Mouse (Mus musculus): ENCODE data around the gene Aipl1. TPM values are rescaled to one million over a fixed set of nuclear protein-coding genes. Genes with fewer than 3 reads are reported as not detected.
A peak's percentile ranks its signal among the peaks of the same experiment; 100 is the strongest.

The Aipl1 gene
- total RNA-seq, 1 experiment from 2014 or later: 0.84 TPM

GRCm38 (mm10) chr11:72027836-72028235 lies 9.5 kb downstream of the Aipl1 start:
- no peak for ATAC-seq (replicated peaks in 1 of 2; ENCODE audit: insufficient read depth in 1 of 2, low FRiP score in 2 of 2, low TSS enrichment in 1 of 2, low read depth in 1 of 2, poor library complexity in 2 of 2, severe bottlenecking in 2 of 2)

DNA sequence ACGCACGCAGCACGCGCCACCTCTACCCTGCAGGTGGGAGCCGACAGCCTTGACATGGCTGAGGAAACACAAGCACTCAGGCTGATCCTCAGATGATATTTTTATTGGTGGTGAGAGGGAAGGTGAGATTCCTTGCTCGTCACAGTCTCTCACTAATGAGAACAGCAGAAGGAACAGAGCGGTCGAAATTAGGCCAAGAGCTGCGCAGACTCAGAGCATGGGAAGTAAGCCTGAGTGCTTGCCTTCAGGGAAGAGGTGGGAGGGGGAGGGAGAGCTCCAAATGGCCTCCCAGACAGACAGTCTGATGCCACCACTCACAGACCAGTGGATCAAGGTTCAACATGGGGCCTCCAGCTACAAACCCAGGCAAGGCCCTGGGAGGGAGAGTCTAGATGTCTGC lies 10.8 kb downstream of the Aipl1 start:
- ATAC-seq (replicated peaks in 1 of 2; ENCODE audit: insufficient read depth in 1 of 2, low FRiP score in 2 of 2, low TSS enrichment in 1 of 2, low read depth in 1 of 2, poor library complexity in 2 of 2, severe bottlenecking in 2 of 2): no peak

- no peak for ATAC-seq (replicated peaks in 1 of 2; ENCODE audit: insufficient read depth in 1 of 2, low FRiP score in 2 of 2, low TSS enrichment in 1 of 2, low read depth in 1 of 2, poor library complexity in 2 of 2, severe bottlenecking in 2 of 2)
Measured at GRCm38 (mm10) chr11:72025843-72026242, 11.5 kb downstream of the Aipl1 start.

GRCm38 (mm10) chr11:72024193-72024781 lies 13.0 kb downstream of the Aipl1 start:
- ATAC-seq (replicated peaks in 1 of 2; ENCODE audit: insufficient read depth in 1 of 2, low FRiP score in 2 of 2, low TSS enrichment in 1 of 2, low read depth in 1 of 2, poor library complexity in 2 of 2, severe bottlenecking in 2 of 2): peak; percentile 66 to 72; a peak in 3 of 4 replicates

DNA sequence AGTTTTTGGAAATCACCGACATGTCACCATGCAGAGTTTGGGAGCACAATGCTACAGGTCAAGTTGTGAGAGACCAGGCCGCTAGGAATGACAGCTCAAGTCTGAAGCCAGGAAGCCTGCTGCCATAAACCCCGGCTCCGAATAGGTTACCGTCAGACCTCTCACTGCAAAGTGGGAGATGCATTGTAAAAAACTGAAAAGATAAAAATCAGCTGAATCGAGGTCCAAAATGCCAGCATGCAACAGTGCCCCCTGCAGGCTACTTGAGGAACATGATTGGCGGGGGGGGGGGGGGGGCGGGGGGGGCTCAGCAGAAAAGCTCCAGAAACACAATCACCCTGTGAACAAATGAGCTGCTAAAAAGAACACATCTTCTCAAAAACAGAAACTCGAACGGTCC lies 13.7 kb downstream of the Aipl1 start:
- no peak for ATAC-seq (replicated peaks in 1 of 2; ENCODE audit: insufficient read depth in 1 of 2, low FRiP score in 2 of 2, low TSS enrichment in 1 of 2, low read depth in 1 of 2, poor library complexity in 2 of 2, severe bottlenecking in 2 of 2)

DNA sequence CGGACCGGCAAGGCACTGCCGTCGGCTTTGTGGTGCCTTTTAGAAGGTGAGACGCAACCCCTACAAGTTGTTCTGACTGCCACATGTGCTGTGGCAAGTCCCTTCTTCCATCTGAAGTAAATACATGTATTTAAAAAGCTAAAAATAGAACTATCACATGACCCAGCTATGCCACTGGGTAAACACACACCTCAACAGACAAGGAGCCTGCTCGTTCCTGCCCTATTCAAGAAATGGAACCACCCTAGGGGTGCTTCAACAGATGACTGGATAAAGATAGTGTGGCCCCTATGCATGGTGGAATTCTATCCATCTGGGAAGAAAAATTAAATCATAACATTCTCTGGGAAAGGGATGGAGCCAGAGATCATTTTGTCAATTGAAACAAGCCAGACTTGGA lies 14.5 kb downstream of the Aipl1 start:
- no peak for ATAC-seq (replicated peaks in 1 of 2; ENCODE audit: insufficient read depth in 1 of 2, low FRiP score in 2 of 2, low TSS enrichment in 1 of 2, low read depth in 1 of 2, poor library complexity in 2 of 2, severe bottlenecking in 2 of 2)

DNA sequence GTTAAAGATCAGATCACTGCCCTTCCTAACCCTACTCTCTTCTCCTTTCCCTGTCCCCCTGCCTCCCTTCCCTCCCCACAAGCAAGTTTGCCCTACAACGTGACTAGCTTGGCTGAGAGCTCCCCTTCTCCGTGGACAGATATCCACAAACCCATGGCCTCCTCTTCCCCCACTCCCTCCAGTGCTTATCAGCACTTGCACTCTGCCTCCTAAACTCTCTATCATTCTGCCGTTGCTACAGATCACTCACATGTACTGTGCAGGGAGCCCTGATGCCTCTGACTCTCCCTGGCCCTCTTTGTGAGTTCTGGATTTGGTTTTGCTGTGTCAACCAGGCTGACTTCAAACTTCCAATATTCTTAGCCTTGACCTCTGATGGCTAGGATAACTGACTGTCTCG lies 16.3 kb downstream of the Aipl1 start:
- no peak for ATAC-seq (replicated peaks in 1 of 2; ENCODE audit: insufficient read depth in 1 of 2, low FRiP score in 2 of 2, low TSS enrichment in 1 of 2, low read depth in 1 of 2, poor library complexity in 2 of 2, severe bottlenecking in 2 of 2)

DNA sequence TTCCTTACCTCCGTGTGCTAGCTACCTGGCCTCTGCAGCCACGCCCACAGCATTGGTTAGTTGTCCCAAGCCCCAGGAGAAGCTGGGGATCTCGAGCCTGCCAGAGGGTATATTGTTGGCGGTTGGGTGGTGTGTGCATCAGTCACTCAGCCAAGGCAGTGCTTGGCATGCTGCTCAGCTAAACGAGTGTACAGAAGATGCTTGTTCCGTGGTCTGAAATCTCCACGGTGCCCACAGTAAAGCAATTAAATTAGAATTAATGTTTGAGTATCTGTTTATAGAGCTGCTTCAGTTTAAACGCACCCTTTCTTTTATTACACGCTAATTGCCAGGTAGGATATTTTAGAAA lies 20.1 kb downstream of the Aipl1 start:
- no peak for ATAC-seq (replicated peaks in 1 of 2; ENCODE audit: insufficient read depth in 1 of 2, low FRiP score in 2 of 2, low TSS enrichment in 1 of 2, low read depth in 1 of 2, poor library complexity in 2 of 2, severe bottlenecking in 2 of 2)

DNA sequence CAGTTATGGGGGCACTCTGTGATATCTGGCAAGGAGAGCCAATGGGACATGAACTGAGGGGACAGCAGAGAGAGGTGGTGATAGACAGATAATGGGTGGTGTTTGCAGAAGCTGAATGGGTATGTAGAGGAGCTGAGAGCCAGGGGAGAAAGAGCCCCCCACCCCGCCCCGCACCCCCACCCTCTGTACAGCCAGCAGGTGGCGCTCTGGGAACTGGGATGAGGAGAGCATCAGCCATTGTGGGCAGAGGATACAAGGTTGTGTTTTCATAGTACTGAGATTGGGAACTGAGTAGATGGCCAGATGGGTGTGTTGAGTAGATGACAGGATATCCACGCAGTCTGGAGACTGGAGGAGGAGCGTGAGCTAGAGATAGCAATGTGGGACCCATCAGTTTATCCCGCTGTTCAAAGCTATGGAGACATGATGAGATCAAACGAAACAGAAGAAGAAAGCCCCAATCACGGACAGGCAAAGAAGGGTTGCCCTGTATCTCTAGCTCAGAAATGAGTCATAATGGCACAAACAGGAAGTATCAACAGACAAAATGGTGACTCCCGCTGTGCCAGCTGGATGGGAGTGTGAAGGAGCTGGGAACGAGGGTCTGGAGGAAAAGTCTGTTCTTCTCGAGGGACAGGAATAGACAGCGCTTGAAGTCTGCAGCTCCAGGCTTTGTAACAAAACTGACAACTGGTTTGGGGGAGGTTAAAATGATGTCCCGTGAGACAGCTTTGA lies 20.6 kb downstream of the Aipl1 start:
- ATAC-seq (replicated peaks in 1 of 2; ENCODE audit: insufficient read depth in 1 of 2, low FRiP score in 2 of 2, low TSS enrichment in 1 of 2, low read depth in 1 of 2, poor library complexity in 2 of 2, severe bottlenecking in 2 of 2): no peak

DNA sequence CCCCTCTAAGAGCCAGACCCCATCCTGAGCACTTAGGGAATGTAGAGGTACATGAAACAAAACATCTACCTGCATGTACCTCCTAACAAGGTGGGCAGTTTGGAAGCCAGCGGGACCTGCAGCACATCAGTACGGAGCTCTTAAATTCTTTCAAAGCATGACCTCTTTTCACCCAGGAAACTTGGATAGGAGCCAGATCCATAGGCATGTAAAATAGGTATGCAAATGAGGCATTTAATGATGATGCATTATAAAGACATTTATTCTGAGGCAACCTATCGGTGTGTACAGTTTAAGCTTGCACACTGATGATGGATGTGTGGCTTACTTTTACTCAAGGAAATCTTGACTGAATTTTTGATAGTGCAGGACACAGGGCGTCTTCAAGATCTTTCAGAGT lies 22.6 kb downstream of the Aipl1 start:
- ATAC-seq (replicated peaks in 1 of 2; ENCODE audit: insufficient read depth in 1 of 2, low FRiP score in 2 of 2, low TSS enrichment in 1 of 2, low read depth in 1 of 2, poor library complexity in 2 of 2, severe bottlenecking in 2 of 2): no peak

DNA sequence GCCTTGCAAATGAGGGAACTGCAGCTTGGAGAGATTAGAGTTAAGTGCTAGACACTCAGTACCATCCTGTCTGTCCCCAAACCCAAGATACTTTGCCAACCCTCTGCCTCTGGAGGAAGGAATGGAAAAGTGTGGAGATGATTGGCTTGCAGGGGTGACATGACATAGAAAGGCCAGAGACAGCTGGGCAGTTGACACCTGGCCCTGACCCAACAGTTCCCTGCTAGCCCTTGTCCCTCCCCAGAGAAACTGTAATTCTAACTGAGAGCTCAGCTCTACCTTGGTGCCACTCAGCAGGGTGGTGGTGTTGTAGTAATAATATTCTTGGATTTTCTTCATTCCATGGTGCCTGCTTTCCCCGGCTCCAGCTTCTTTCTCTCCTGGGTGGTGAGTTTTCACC lies 25.4 kb downstream of the Aipl1 start:
- no peak for ATAC-seq (replicated peaks in 1 of 2; ENCODE audit: insufficient read depth in 1 of 2, low FRiP score in 2 of 2, low TSS enrichment in 1 of 2, low read depth in 1 of 2, poor library complexity in 2 of 2, severe bottlenecking in 2 of 2)

DNA sequence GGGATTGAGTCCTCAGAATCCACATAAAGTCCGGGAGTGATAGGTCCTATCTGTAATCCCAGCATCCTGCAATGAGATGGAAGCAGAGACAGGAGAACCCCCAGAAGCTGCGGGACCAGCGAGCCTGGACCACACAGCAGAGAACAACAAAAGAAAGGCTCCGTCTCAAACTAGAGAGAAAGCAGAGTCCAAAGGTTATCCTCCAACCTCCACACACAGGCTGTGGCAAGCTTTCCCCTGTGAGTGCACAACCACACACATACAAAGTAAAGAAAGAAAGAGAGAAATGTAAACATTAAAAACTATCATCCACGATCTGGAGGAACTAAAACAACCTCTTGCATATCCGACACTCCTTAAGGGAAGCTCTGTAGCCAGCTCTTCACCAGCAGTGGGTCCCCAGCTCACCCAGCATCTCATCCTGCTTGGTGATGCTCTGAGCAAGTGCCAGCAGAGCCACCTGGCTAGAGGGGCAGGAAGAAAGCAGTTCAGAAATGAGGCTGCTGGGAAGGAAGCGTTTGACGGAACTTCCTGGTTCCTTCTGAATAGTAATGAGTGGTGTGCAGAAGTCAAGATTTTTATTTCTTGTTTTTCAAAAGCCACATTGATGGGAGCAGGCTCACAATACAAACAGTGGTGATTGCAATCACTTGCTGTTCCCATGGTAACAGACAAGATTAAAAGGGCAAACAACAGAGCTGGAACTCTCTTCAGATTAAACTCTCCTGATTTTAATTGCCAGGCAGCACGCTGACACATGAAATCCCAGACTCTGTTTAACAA lies 26.2 kb downstream of the Aipl1 start:
- ATAC-seq (replicated peaks in 1 of 2; ENCODE audit: insufficient read depth in 1 of 2, low FRiP score in 2 of 2, low TSS enrichment in 1 of 2, low read depth in 1 of 2, poor library complexity in 2 of 2, severe bottlenecking in 2 of 2): no peak

DNA sequence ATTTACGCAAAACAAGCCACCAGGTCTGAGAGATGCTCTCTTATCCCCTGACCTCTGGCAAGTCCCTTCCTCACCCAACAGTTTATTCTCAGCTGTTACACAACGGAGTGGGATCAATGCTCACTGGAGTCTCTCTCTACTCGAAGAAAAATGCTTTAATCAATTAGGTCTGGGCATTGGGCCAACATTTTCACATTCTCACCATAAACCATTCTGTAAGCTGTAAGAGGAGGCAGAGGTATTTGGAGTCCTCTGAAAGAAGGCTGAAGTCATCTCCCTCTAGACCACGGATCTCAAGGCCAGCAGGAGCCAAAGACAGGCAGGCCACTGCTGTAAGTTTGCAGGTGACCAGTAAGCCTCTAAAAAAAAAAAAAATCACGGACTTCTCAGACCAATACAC lies 26.9 kb downstream of the Aipl1 start:
- ATAC-seq (replicated peaks in 1 of 2; ENCODE audit: insufficient read depth in 1 of 2, low FRiP score in 2 of 2, low TSS enrichment in 1 of 2, low read depth in 1 of 2, poor library complexity in 2 of 2, severe bottlenecking in 2 of 2): no peak

- ATAC-seq (replicated peaks in 1 of 2; ENCODE audit: insufficient read depth in 1 of 2, low FRiP score in 2 of 2, low TSS enrichment in 1 of 2, low read depth in 1 of 2, poor library complexity in 2 of 2, severe bottlenecking in 2 of 2): no peak
Measured at GRCm38 (mm10) chr11:72005547-72005946, 31.8 kb downstream of the Aipl1 start.

GRCm38 (mm10) chr11:72003171-72003570 lies 34.1 kb downstream of the Aipl1 start:
- ATAC-seq (replicated peaks in 1 of 2; ENCODE audit: insufficient read depth in 1 of 2, low FRiP score in 2 of 2, low TSS enrichment in 1 of 2, low read depth in 1 of 2, poor library complexity in 2 of 2, severe bottlenecking in 2 of 2): no peak

DNA sequence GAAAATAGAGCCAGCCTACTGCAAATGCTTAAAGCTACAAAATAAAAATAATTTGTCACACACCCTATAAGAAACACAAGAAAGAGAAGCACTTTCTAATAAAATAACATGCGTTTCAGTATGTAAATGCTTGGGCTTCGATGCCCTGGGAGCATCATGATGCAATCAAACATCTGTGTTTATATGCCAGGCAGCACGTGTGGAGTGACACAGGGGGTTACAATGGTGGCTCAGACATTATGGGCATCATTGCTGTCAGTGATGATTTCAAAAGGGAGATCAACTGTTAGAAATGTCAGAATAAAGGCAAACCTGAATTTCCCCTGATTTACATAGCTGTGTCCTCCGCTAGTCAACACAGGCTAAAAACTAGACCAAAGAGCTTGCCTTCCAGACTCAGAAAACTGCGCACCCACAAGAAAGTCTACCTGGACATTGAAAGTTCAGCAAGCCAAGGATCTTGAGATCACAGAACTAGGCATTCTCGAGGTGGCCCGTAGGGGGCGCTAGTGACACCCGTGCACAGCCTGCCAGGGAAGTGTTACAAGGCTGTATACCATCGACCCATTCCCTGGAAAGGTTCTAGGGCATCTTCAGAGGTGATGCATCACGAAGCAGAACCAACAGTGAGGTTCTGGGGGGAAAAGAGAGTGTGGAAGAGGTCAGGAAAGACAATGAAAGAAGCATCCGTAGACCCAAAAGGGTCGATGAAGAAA lies 35.0 kb downstream of the Aipl1 start:
- no peak for ATAC-seq (replicated peaks in 1 of 2; ENCODE audit: insufficient read depth in 1 of 2, low FRiP score in 2 of 2, low TSS enrichment in 1 of 2, low read depth in 1 of 2, poor library complexity in 2 of 2, severe bottlenecking in 2 of 2)

GRCm38 (mm10) chr11:72000194-72000593 lies 37.1 kb downstream of the Aipl1 start:
- no peak for ATAC-seq (replicated peaks in 1 of 2; ENCODE audit: insufficient read depth in 1 of 2, low FRiP score in 2 of 2, low TSS enrichment in 1 of 2, low read depth in 1 of 2, poor library complexity in 2 of 2, severe bottlenecking in 2 of 2)

DNA sequence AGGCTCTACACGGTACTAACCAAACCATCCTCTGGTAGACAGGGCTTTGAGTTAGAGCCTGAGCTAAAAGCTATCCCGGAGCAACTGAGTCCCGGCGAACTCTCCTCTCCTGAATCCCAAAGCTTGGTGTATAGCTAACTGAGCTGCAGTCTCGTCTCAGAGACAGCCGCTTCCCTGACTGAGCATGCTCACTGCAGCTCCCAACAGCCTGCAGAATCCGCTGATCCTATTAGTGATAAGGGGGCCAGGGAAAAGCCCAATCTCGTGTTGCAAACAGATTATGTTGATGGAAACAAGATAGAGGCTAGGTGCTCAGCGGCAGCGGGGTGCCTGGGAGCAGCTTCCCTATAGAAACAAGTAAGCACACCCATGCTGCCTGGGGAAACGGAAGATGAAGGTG lies 40.5 kb downstream of the Aipl1 start:
- ATAC-seq (replicated peaks in 1 of 2; ENCODE audit: insufficient read depth in 1 of 2, low FRiP score in 2 of 2, low TSS enrichment in 1 of 2, low read depth in 1 of 2, poor library complexity in 2 of 2, severe bottlenecking in 2 of 2): no peak
